Mouse (Mus musculus) urinary bladder, adult 2 months (tissue): ENCODE measurements around the gene Dchs2. TPM values are rescaled to one million over a fixed set of nuclear protein-coding genes. Genes with fewer than 3 reads are reported as not detected.

ENCODE experiments used
- DNase-seq: peaks from one replicate; pipeline ENCODE4 v3.0.0; 2022; ENCODE audit warnings: low spot score
- polyA plus RNA-seq: library from polyadenylated mRNA; depleted of rRNA; stranded (reverse); fragments of >200 nt; gene quantifications from 2 replicates; pipeline ENCODE4 v1.2.3, GENCODE M21; 2012

Dchs2 gene
- polyA plus RNA-seq, 1 experiment, result 0.17 TPM

DNA sequence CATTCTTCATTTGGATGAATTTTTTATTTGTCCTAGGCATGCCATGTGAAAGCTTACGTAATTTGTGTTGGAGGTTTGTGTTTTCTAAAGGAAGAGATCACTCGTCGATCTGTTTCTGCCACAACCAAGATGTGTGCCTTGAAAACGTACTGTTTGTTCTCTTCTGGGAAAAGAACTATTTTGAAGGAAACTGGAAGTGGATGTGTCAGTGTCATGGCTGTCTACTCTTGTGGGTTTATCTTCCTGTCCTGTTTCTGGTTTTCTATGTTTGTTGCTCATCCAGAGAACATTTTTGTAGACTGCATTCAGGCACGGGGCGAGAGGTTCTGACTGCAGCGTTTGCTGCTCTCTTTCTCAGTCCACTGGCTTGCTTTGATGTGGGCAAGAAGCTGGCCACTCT lies 124.2 kb downstream of the Dchs2 start:
- no peak for DNase-seq

DNA sequence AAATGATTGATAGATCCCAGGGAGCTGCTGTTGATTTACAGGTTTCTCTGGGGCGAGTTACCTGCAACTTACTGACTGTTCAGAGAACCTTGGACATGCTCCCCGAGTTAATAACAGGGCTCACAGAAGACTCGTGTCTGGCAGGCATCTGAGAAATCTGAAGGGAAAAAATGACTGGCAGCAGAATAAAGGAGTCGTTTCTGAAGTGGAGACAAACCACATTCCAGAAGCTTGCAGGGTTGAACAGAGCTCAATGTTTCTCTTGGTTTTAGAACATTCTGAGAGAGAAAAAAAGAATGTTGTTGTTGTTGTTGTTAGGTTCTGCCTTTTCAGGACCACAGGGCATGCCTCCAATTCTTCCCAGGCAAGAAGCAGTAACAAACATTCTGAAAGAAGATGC lies 131.7 kb downstream of the Dchs2 start:
- no peak for DNase-seq

DNA sequence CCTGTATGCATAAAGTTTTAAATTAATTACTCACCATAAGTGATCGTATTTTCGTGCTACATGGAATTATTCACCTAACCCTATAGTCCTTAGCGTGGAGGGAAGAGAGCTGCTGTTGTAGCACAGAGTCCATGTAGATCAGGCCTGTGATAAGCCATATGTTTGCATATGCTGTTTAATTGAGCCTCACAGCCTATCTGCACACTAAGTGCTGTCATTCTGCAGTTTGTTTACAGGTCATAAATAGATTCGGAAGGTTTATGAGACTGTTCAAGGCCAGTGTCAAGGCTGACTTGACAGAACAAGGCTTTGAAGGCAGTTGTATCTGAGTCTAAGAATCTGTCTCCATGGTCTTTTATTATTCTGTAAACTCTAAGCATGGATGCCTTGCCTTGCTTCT lies 138.3 kb downstream of the Dchs2 start:
- DNase-seq, result no peak

DNA sequence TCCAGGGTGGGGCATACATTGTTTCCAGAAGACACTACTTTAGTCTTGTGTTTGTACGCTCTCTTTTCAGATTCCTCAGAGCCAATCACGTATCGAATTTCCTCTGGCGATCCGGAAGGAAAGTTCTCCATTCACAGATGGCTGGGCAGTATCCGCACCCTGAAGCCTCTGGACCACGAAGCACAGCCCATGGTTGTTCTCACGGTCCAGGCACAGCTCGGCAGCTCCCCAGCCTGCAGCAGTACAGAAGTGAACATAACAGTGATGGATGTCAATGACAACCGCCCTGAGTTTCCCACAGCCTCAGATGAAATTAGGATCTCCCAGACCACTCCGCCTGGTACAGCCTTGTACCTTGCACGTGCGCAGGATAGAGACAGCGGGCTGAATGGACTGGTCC lies 142.5 kb downstream of the Dchs2 start:
- DNase-seq, result no peak

DNA sequence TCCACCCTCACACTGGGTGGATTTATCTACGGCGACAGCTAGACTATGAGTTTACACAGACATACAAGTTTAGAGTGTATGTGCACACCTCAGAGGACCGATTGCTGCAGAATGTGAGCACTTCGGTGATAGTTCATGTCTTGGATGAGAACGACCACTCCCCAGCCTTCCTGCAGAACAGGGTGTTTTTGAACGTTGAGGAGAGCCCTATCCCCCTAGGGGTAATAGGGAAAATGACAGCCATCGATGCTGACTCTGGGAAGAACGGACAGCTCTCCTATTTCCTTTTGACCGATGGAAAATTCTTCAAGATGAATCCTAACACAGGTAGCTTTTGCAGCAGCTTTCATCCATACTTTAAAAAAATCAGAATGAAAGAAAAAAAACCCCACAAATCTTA lies 143.2 kb downstream of the Dchs2 start:
- DNase-seq, result no peak

DNA sequence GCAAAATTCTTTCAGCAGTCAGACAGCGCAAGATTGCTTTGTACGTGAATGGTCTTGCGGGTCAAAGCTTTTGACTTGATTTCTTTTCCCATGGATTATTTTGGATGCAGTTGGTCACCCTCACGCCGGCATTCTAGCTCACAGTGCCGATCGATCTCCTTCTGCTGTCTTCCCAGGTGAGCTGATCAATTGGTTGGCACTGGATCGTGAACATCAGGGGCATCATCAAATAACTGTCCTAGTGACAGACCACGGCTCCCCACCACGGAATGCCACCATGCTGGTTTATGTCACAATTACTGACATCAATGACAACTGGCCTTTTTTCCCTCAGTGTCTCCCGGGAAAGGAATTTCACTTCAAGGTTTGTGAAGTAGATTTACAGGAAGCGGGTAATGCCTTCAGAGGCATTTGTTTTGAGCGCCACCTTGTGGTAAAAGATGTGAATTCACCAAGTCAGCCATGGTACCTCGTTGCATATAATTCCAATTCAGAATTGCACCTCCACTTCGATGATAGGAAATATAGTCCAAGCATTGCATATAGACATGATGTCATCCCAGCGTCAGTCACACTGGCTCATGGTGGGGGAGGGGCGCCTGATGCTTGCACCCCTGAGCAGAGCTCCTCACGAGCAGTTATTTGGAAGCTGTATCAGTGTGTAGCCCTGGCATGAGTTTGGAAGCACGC lies 146.0 kb downstream of the Dchs2 start:
- DNase-seq, result no peak

DNA sequence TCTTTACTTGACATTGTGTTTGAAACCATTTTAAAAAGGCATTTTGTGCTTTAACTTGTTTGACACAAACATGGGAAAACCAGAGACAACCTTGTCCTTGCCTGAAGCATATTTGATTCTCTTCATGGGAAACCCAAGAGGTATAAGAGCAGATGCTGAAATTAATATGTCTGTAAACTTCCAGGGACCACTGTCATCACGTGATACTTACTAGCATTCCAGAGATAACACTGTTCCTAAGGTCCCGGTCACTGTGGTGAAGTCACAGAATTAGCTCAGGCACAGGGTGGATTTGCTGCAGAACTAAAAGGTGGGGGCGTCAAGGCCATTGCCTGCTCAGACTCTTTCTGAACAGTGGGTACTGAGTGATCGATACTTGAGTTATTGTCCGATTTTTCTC lies 148.0 kb downstream of the Dchs2 start:
- DNase-seq, result no peak

DNA sequence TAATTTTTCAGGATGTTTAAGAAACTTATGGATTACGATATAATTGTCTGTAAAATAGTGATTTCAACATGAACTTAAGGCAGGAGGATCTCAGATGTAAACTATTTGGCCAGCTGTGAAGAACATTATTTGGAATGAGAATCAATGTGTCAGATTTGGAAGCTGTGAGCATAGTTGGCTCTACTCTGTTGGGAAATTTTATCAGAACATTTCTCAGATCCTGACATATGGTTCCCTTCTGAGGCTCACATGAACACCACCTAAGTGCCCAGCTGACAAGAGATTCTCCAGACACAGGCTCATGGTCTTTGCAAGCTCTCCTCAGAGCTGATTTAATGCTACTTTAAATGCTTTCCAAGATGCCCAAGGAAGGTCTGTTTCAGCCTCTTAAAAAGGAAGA lies 156.1 kb downstream of the Dchs2 start:
- no peak for DNase-seq

DNA sequence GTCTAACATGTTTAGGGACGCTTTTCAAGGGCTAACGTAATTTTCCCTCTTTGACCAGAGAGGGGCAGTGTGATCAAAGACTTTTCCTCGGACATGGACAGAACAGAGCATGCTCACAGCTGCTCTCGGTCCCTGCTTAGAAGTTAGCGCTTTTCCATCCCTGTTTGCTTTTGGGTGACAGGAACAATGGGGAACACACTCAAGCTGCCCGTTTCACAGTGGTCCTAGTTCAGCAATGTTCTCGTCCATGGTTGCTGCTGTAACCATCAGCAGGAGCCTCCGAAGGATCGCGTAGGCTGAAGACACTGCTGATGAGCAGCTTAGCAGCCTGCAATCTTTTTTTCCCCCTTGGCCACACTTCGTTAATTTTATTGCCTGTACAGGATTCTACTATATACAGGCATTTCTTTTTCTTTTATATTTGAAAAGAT lies 159.2 kb downstream of the Dchs2 start:
- no peak for DNase-seq

DNA sequence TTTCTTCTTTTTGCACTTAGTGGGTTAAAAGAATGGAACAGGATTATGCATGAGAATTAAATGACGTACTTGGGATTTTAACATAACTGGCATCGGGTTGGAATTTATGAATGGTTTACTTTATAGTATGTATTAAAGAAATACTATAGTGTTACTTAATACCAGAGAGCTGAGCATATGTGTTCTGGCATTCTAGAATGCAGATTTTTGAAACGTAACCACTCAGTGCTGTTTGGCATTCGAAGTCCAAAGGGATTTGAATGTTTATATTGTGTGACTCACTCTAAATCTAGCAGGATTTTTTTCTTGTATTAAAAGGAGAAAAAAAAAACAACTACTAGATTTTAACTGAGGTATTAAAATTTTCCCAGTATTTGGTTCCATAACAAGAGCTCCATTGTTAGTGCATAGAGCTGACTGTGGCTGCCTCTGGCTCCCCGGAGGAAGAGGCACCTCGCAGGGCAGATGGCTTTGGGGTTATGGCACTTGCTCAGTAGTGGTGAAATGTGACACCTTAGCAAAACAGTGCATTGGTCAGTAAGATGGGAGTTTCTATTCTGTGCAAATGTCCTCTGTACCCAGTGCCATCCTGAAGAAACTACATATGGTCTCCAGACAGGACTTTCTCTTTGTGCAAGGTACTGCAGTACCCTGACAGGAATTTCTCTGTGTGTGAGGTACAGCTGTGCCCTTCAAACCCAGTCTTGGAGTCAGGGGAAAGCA lies 160.5 kb downstream of the Dchs2 start:
- no peak for DNase-seq

DNA sequence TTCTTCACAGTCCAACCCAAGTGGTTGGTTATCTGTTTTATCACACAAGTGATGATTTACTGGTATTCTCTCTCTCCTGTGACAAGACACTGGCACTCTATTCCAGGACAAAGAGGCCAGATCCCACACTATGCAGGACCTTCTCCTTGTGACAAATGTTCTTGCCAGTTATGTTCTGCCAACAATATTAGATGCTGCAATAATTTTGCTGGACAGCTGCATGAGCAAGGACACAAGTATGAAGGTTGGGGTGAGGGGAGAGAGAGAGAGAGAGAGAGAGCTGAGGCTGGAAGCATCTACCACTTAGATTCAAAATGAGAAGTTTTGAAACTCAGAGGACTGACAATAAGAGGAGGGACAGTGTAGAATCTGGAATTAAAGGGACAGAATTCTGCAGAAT lies 162.7 kb downstream of the Dchs2 start:
- no peak for DNase-seq

DNA sequence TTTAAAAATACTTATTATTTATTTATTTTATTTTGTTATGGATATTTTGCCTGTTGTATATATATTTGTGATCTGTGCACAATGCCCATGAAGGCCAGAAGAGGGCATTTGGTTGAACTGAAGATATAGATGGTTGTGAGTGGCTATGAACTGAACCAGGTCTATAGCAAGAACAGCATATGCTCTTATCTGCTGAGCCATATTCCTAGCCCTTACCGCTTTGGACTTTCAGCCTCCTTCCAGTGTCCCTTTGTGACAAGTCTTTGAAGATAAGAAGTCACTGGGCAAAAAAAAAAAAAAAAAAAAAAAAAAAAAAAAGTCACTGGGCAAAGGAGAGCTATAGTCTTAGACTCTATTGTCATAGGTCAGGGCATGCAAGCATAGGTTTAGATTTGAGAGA lies 163.2 kb downstream of the Dchs2 start:
- no peak for DNase-seq

DNA sequence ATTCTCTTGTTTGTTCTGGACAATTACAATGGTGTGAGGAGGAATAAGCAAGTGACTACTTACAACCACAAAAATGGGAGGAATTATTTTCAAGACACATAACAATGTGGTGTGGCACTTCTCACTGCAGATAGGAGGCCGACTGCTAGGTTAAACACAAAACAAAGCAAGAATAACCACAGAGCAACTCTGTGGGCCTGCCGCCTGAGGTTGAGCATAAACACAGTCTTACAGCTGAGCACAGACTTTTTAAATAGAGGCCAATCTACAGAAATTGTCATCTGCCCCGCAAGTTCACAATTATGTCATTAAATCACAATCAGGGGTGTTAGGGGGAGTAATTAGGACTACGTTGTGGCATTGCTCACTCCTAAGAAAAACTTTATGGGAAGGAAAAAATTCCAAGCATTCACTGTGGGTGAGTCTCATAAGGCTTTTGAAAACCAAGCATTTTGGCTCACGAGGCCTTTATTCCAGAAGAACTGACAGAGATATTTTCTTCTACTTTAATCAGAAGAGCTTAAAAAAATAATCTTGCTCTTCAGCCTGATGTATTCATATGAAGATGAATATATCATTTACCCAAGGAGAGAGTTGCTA lies 172.1 kb downstream of the Dchs2 start:
- DNase-seq, result no peak

DNA sequence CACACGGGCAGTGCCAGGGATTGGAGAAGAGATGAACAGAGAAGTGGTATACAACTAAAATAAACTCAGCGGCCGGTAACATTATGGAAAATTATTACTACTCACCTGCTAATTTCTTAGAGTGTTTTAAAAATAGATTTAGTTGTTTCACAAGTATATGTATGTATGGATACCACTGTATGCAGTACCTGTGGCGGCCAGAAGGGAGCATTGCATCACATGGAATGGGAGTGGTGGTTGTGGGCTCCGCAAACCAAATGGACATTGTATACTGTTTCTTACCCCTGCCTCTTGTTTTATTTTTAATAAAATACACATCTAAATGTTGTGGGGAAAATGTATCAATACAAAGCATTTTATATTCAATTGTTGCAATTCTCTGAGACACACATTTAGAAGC lies 176.1 kb downstream of the Dchs2 start:
- DNase-seq, result no peak

DNA sequence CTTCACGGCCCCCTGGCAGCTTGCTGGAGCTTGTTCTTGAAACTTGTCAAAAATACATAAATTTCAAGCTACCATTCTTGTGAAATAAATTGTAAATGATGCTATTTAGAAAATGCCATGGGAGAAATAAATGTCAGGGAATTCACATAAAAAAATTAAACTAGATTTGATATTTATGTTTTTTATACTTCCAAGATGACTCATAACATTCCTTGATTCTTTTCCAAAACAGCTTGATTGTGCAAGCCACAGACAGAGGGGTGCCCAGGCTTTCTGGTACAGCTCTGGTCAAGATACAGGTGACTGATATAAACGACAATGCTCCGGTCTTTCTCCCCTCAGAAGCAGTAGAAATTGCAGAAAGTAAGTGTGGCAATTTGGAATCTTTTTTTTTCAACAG lies 218.2 kb downstream of the Dchs2 start:
- DNase-seq, result no peak

DNA sequence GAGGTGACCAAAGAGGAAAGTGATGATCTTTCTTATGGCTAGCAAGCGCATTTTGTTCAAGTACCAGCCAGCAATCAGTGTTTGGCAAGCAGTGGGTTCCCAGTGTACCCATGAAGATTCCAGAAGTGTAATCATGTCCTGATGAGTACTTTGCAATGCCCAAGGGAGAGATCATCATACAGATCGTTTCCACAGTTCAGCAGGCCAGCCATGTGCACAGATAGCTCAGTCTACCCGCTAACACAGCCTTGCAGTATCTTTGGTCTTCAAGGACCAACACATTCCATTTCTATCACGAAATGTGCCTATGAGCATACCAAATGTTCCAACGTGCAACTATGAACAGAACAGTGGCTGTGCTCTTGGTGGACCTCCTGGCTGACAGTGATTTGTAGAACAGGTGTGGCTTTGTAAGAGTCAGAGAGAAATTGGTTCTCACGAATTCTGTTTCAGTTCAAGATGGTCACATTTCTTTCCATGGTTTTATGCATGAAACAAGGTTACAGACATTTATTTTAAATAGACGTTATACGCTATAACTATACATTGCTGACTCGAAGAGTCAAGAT lies 240.8 kb downstream of the Dchs2 start:
- DNase-seq, result no peak

DNA sequence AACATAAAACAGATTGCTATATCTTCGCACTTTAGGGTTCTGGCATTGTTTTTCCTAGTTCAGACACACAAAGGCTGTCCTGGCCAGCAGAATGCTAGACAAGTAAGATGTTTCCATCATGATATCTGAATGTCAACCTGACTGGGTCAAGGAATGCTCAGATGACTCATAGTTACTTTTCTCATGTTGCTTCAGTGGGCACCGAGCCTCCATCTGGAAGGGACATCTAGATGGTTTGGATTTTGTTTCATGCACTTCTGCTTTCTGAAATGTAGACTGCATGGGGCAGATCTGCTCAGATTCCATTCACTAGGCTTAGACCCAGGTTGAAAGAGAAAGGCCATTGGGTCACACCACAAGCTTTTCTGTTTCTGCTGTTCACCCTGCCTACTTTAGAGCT lies 242.1 kb downstream of the Dchs2 start:
- DNase-seq, result no peak

DNA sequence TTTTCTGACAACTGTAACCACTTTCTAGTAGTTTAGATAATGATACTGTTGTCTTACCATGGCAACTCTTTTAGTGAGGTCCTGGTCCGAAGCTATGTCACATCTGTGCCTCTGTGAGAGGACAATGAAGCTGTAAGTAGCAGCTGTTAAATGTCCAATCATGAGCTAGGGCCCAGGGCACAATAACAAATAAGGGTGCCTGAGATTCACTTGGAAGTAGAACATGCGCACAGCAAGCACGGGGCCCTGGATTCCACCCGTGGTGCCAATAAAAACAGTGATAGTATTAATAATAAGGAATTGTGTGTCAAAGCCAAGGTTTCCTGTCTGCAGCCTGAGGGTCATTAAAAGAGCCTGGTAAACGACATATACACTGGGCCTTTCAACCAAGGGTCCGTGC lies 246.6 kb downstream of the Dchs2 start:
- no peak for DNase-seq

DNA sequence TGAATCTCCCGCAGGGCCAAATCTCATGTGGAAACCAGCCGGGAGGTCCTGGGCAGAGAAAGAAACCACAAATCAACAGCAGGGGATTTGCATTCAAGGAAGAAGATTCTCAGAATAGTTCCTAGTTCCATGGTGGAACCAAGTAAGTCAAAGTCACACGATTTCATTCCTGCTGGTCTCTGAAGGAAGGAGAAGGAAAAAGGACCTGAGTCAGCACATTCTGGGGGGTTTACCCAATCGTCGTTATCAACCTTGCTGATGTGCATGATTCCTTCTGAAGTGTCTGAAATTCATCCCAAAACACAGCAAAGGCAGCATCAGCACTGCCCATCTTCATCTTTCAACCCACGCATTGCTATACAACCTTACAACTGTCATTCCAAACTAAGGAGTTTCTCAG lies 249.1 kb downstream of the Dchs2 start:
- DNase-seq, result no peak
